Mouse (Mus musculus) bone marrow macrophage, adult 2 months (primary cell): Measurements from ENCODE around the gene Zswim4.

ENCODE experiments used
- CTCF ChIP-seq: IDR thresholded peaks from 2 replicates; pipeline ENCODE4 v1.5.1; 2012; ENCODE audit warnings: low read depth, mild to moderate bottlenecking, low read length, moderate library complexity
- POLR2A ChIP-seq: IDR thresholded peaks from 2 replicates; pipeline ENCODE4 v1.6.1; 2012; ENCODE audit warnings: mild to moderate bottlenecking, low read depth, low read length, borderline replicate concordance

GRCm38 (mm10) chr8:84230735-84231134, 6.1 kb downstream of the Zswim4 start:
- no peak for TF ChIP-seq CTCF
- no peak for TF ChIP-seq POLR2A
